Mouse (Mus musculus) right cerebral cortex, postnatal 36 days (tissue): Measurements from ENCODE around the gene Tnfrsf18.

Experiments
- DNase-seq, 2 experiments: peaks; one replicate each; pipeline ENCODE4 v3.0.0; 2022; ENCODE audit warnings: low spot score in 2 of 2, mixed read lengths in 1 of 2

Tnfrsf18 gene

GRCm38 (mm10) chr4:156026013-156026412 lies at the start of gene Tnfrsf18:
Gene Tnfrsf18, plus strand, starts transcription at chr4:156026164.
- DNase-seq, result peak in 1 of 2 experiments; percentile 43

- DNase-seq, result no peak
These were observed 44.4 kb upstream of the Tnfrsf18 start for GRCm38 (mm10) chr4:155981436-155982082.

GRCm38 (mm10) chr4:155983788-155984187 lies 42.2 kb upstream of the Tnfrsf18 start:
- DNase-seq, result no peak

GRCm38 (mm10) chr4:155991211-155991907 lies 34.6 kb upstream of the Tnfrsf18 start:
- DNase-seq, result no peak

GRCm38 (mm10) chr4:155991908-155992230 lies 34.1 kb upstream of the Tnfrsf18 start:
- DNase-seq, result no peak

- peak; percentile 80 to 84 for DNase-seq
These were observed 33.6 kb upstream of the Tnfrsf18 start, which contains the start of the genes B3galt6 and Sdf4 for GRCm38 (mm10) chr4:155992241-155992905. Gene B3galt6, minus strand, starts transcription at chr4:155992649. Gene Sdf4, plus strand, starts transcription at chr4:155992872.

- peak; percentile 93 to 95 for DNase-seq
These were observed 32.9 kb upstream of the Tnfrsf18 start for GRCm38 (mm10) chr4:155992906-155993547.

- DNase-seq, result no peak
These were observed 32.4 kb upstream of the Tnfrsf18 start for GRCm38 (mm10) chr4:155993606-155994005.

- DNase-seq, result no peak
These were observed 21.9 kb upstream of the Tnfrsf18 start for GRCm38 (mm10) chr4:156004109-156004508.

GRCm38 (mm10) chr4:156008369-156008768 lies 17.6 kb upstream of the Tnfrsf18 start:
- DNase-seq, result no peak

- peak in 1 of 2 experiments; percentile 60 for DNase-seq
These were observed 12.3 kb upstream of the Tnfrsf18 start, which contains the start of gene Tnfrsf4 for GRCm38 (mm10) chr4:156013637-156014036. Gene Tnfrsf4, plus strand, starts transcription at chr4:156013843.

- DNase-seq, result no peak
These were observed 11.5 kb upstream of the Tnfrsf18 start for GRCm38 (mm10) chr4:156014436-156014835.

- DNase-seq, result no peak
These were observed 6.2 kb upstream of the Tnfrsf18 start for GRCm38 (mm10) chr4:156019771-156020170.

- DNase-seq, result no peak
These were observed 4.6 kb upstream of the Tnfrsf18 start for GRCm38 (mm10) chr4:156021381-156021780.

GRCm38 (mm10) chr4:156021942-156022419 lies 4.0 kb upstream of the Tnfrsf18 start:
- DNase-seq, result no peak

GRCm38 (mm10) chr4:156023520-156023919 lies 2.4 kb upstream of the Tnfrsf18 start:
- DNase-seq, result no peak

- DNase-seq, result no peak
These were observed 1.8 kb upstream of the Tnfrsf18 start for GRCm38 (mm10) chr4:156024184-156024583.

GRCm38 (mm10) chr4:156028580-156028979 lies 2.6 kb downstream of the Tnfrsf18 start:
- DNase-seq, result no peak

- no peak for DNase-seq
These were observed 4.7 kb downstream of the Tnfrsf18 start for GRCm38 (mm10) chr4:156030651-156031118.

GRCm38 (mm10) chr4:156031255-156031592 lies 5.3 kb downstream of the Tnfrsf18 start:
- no peak for DNase-seq

GRCm38 (mm10) chr4:156031593-156032391 lies 5.8 kb downstream of the Tnfrsf18 start:
- DNase-seq, result peak; percentile 71 to 76
